Mouse (Mus musculus): ENCODE measurements around the gene Olfr937. TPM values are rescaled to one million over a fixed set of nuclear protein-coding genes. Genes with fewer than 3 reads are reported as not detected.

Olfr937 gene
- total RNA-seq (2021), result not detected
- long read RNA-seq, experiment 1, result 0 reads
- long read RNA-seq, experiment 2, result 0 reads

DNA sequence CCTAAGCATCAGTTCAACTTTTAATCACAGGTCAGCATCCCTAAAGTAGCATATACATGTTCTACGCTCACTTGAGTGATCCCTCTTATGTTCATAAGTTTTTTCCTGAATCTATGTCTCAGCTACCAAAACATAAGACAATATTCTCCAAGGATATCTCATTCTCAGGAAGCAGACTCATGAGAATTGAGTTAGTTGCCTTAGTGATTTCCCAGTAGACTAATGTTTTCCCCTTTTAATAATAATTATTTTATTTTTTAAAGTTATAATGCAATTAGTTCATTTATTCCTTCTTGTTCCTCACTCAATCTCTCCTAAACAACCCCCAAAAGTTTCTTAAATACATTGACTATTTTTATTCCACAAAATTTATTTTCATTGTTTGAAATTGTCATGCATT, at the start of gene Olfr937:
Gene Olfr937, minus strand, starts transcription at position 101 of the 400 bp plus-strand sequence.
- DNase-seq, result no peak

DNA sequence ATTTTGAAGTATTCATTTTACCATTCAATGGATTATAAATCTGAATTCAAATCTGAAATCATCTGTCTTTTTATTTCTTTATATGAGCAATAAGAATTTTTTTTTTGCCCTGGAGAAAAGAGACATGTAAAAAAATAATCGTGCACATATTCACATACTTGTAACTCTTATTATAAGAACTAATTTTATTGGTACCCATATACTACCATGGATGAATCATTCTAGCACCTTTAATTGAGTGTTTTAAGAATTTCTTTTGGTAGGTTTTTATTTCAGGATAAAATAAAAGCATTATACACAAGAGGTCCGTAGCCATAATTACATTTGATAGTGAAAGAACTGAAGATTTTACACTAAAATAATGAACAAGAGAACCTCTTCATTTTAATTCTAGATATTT, 14.0 kb upstream of the Olfr937 start, which contains the start of gene Olfr938:
Gene Olfr938, minus strand, starts transcription at position 101 of the 400 bp plus-strand sequence.
- DNase-seq, result no peak

DNA sequence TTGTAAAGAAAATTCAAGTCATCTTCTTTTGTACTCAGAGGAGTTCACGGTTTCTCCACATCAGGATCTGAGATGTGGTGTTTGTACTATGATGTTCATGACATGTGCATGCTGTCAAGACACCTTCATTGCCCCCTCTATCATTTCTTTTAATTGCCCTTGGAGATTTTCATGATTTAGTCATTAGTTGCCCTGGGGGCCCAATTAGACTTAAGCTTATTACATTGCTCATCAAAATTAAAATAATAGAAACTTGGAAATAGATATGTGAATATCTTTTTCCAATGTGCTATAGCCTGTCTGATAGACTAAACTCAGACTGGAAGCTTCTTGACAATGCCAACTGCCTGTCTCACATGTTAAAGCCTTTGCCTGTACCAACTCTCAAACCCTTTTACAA, 41.5 kb downstream of the Olfr937 start, which contains the start of gene Olfr146:
Gene Olfr146, minus strand, starts transcription at position 101 of the 400 bp plus-strand sequence.
- no peak for DNase-seq

Small RNAs within 50 kb of the gene (microRNA-seq; reads per million reads assigned to microRNA genes)
- not detected for gene Gm25032
- not detected for gene Gm25529

Other genes starting within 250 kb of the Olfr937 start
- gene Olfr923, start 238.4 kb downstream of the Olfr937 start, total RNA-seq (2021), result not detected
- gene Olfr924, start 220.5 kb downstream of the Olfr937 start, total RNA-seq (2021), result not detected
- not detected for gene Olfr26, start 209.9 kb downstream of the Olfr937 start, total RNA-seq (2021)
- gene Olfr926, start 187.8 kb downstream of the Olfr937 start, total RNA-seq (2021), result not detected
- gene Olfr930, start 135.1 kb downstream of the Olfr937 start, total RNA-seq (2021), result not detected
- under 1 TPM in 1 of 2 experiments, not detected in 1; 0.09 TPM for gene Olfr933, start 92.6 kb downstream of the Olfr937 start, total RNA-seq (2021)
- gene Olfr934, start 76.6 kb downstream of the Olfr937 start, total RNA-seq (2021), result not detected
- gene Olfr935, start 65.3 kb downstream of the Olfr937 start, total RNA-seq (2021), result not detected
- gene Olfr146, start 41.6 kb downstream of the Olfr937 start, total RNA-seq (2021), result not detected
- gene Olfr938, start 13.9 kb upstream of the Olfr937 start, total RNA-seq (2021), result not detected
- not detected for gene Olfr27, start 63.2 kb upstream of the Olfr937 start, total RNA-seq (2021)
- gene Olfr943, start 101.4 kb upstream of the Olfr937 start, total RNA-seq (2021), result not detected
- gene Olfr944, start 137.0 kb upstream of the Olfr937 start, total RNA-seq (2021), result not detected
- not detected for gene Olfr1537, start 185.0 kb upstream of the Olfr937 start, total RNA-seq (2021)
- not detected for gene Olfr945, start 211.9 kb upstream of the Olfr937 start, total RNA-seq (2021)

Data from adrenal gland, postnatal 10 days (tissue).